Mouse (Mus musculus): ENCODE data around the gene Kif2c.
A peak's percentile ranks its signal among the peaks of the same experiment; 100 is the strongest.

The Kif2c gene

GRCm38 (mm10) chr4:117181863-117182758 is at the start of gene Kif2c:
TSS of gene Kif2c (minus strand) at chr4:117182639.
- peak; percentile 93 to 95 for DNase-seq

GRCm38 (mm10) chr4:117231208-117231607 is 48.8 kb upstream of the Kif2c start:
- no peak for DNase-seq

DNA sequence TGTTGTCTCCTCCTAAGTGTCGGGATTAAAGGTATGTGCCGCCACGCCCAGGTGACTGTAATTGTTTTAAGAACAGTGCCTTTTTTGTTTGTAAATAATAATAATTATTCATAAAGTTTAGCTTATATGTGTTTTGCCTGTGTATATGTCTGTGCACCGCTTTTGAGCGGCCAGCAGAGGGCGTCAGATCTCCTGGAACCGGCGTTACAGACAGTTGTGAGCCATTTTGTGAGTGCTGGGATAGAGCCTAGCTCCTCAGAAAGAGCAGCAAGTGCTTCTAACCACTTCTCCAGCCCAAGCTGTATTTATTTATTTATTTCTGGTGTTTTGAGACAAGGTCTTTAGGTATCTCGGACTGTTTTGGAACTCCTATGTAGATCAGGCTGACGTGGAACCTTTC is 47.9 kb upstream of the Kif2c start:
- DNase-seq = peak in 1 of 2 experiments; percentile 36

- DNase-seq = no peak
These were observed 47.2 kb upstream of the Kif2c start for GRCm38 (mm10) chr4:117229590-117229989.

DNA sequence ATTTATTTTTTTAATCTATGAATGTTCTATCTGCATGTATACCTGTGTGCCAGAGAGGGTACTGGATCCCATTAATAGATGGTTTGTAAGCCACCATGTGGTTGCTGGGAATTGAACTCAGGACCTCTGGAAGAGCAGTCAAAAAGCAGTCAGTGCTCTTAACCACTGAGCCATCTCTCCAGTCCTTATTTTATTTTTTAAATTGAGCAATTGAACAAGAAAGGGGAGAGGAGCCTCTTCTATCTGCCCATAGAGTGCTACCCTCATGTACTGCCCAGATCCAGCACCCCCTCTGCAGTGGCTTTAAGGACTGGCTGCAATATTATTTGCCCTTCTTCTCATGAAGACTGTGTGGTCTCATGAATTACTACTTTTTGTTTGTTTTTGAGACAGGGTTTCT is 42.8 kb upstream of the Kif2c start:
- no peak for DNase-seq

DNA sequence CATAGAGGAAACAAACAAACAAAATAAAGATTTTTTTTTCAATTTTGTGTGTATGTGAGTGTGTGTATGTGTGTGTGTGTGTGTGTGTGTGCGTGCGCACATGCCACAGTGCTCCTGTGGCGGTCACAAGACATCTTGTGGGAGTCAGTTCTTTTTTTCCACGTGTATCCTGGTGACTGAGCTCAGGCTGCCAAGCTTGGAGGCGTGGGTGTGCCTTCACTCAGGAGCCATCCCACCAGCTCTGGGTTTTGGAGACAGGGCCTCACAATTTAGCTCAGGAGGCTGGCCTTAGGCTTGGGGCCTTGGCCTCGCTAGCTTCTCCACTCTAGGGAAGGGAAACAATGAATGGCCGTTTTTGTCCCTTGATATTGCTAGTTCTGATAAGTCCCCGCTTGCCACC is 41.7 kb upstream of the Kif2c start:
- DNase-seq = no peak

DNA sequence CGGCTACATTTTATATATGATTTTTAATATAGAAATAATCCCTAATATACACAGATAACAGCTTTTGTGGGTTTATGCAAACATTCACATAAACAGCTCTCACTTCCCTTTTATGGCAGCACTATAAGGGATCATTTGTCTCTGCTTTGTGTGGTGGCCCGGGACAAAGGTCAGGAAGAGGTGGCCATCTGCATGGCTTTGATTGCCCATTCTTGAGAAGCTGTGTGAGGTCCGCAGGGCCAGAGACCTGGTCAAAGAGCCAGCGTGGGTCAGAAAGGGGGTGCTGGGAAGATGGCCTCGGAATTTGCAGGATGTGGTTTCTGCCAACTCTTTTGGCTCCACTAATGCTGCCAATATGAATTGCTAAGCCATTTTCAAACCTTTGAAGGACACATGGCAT is 40.6 kb upstream of the Kif2c start:
- DNase-seq = no peak

- DNase-seq = peak; percentile 53 to 62
These were observed 39.4 kb upstream of the Kif2c start for GRCm38 (mm10) chr4:117221836-117222235.

DNA sequence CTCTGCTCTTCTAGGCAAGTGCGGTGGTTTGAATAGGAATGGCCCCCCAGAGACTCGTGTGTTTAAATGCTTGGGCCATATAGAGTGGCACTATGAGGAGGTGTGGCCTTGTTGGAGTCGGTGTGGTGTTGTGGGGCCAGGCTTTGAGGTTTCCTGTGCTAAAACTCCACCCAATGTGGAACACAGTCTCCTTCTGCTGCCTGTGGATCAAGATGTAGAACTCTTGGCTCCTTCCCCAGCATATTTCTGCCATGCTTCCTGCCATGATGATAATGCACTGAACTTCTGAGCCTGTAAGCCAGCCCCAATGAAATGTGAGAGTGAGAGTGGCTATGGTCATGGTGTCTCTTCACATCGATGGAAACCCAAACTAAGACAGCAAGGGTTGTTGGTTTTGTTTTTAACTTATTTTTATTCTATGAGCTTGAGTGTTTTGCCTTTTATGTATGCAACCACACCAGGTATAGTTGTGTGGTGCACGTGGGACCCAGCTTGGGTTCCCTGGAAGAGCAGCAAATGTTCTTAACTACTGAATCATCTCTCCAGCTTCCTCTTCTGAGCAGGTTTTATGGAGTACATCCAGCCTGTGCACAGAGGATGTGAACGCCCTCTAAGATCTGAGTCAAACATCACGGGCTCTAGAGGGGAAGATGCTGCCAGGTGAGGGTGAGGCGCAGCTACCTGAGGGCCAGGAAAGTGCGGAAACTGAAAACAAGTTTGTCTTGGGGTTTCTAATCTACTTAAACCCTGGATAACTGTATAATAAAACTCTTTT is 38.5 kb upstream of the Kif2c start:
- DNase-seq = no peak

DNA sequence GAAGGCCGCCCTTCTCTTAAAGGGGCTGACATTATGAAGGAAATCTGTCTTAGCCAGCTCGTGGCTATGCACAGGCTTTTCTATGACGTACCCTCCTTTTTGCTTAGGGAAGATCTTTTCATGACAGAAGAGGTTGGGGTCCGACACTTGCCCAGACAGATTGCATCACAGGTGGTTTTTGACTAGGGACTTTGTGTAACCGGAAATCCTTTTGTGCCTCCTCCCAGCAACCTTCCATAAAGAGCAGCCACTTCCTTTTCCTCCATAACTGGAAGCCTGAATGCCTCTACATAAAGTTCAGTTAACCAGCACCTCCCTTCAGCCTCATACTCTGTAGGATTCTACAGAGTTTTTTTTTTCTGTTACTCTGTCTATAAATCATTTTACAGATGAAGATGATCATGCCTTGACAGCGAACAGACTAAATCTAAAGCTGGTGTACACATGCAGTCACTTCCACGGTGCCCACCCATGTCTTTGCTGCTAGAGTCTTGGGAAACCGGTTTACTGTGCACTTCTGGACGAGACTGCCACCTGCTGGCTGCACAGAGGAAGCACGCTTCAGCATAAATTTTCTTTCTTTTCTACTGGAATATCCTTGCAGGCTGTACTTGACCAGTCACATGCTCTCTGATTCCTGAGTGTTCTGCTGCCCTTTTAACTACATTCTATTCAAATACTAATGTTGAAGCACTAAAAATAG is 36.2 kb upstream of the Kif2c start:
- DNase-seq = peak; percentile 75 to 78

DNA sequence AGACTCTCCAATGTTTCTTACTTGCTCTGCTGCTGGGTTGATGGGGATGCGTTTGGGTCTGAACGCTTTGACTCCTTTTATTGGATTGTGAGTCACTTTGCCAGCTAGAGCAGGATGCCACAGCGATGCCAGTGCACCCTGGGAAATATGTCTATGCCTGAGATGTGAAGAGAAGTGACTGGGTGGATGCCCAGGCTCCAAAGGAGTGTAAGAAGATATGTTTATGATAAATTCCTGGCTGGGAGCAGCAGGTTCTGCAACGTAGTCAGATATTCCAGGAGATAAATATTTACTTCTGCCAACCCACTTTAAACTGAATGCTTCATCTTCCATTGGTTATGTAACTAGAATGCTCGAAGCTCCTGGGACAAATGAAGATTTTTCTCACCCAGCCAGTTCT is 34.6 kb upstream of the Kif2c start:
- no peak for DNase-seq

DNA sequence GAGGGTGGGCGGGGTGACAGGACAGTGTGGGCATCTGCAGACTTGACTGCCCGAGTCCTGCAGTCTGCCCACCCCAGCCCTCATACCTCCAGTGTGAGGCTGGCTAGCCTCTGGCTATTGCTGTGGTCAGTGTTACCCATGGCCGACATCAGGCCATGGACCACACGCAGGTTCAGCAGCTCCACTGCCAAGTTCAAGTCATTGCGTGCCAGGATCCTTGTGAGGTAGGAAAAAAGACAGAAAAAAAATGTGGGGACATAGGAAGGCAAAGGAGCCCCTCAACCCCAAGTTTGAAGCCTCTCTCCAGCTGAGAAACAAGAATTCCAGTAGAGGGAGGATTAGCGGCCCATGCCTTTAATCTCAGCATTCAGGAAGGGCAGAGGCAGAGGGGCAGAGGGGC is 31.8 kb upstream of the Kif2c start:
- peak; percentile 44 to 47 for DNase-seq

GRCm38 (mm10) chr4:117210147-117211074 is 28.0 kb upstream of the Kif2c start:
- peak; percentile 85 to 92 for DNase-seq

- DNase-seq = no peak
These were observed 27.2 kb upstream of the Kif2c start for GRCm38 (mm10) chr4:117209592-117209991.

DNA sequence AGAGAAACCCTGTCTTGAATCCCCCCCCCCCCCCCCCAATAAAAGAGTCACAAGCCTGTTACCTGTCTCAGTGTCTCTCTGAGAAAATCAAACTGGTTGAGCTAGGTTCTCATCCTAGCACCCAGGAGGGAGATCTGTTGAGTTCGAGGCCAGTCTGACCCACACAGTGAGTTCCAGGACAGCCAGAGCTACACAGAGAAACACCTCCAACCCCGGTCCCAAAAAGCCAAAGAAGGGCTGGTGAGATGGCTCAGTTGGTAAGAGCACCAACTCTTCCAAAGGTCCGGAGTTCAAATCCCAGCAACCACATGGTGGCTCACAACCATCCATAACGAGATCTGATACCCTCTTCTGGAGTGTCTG is 20.5 kb upstream of the Kif2c start:
- DNase-seq = no peak

DNA sequence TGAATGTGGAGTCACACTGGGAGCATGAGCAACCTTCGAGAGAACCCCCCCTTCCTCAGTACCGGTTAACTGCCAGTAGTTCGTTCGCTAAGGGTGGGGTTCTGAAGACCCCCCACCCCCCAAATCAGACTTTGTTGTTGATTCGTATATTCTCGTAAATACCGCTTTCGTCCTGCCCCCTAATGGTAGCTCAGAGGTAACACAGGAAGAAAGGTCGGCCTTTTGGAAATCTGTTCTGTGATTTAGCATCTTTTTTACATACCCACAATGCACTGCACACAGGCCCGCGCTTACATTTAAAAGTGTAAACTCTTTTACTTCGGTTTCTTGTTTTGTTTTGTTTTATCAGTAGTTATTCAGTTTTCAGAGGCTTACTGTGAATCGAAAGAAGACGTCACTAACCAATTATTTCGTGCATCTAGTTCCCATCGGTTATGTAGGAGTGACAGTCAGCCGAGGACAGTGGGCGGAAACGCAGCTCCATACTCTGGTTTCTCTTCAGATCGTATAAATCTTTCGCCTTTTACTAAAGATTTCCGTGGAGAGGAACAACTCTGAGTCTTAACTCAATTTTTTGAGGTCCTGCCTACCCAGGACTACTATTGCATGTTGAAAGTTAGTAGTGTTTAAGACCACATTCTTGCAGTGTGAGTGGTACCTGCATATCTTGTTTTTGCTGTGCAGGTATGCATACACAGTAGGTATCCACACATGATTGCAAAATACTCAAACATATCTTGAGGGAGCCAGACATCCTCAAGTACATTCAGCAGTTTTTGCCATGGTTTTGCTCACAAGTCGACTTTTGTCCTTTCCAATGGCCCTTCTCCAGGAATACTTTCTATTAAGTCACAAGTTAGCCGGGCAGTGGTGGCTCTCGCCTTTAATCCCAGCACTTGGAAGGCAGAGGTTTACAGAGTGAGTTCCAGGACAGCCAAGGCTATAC is 19.9 kb upstream of the Kif2c start:
- DNase-seq = peak; percentile 55 to 76

DNA sequence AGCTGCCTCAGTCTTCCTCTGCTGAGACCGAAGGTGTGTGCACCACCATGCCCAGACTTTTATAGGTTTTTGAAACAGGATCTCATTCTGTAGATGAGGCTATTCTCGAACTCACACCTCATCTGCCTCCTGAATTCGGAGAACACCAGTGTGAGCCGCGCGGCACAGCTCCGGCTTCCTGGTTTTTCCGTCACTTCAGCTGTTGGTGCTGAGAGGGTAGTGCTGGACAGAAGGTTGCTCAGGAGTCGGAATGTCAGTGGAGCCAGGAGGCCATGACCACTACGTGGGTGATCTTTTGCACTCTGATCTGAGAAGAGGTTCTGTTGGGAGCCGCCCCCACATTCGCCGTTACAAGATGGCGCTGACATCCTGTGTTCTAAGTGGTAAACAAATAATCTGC is 9.4 kb upstream of the Kif2c start:
- DNase-seq = no peak

- no peak for DNase-seq
These were observed 8.2 kb upstream of the Kif2c start for GRCm38 (mm10) chr4:117190660-117191059.

GRCm38 (mm10) chr4:117189856-117190543 is 7.6 kb upstream of the Kif2c start:
- peak; percentile 35 to 38 for DNase-seq

DNA sequence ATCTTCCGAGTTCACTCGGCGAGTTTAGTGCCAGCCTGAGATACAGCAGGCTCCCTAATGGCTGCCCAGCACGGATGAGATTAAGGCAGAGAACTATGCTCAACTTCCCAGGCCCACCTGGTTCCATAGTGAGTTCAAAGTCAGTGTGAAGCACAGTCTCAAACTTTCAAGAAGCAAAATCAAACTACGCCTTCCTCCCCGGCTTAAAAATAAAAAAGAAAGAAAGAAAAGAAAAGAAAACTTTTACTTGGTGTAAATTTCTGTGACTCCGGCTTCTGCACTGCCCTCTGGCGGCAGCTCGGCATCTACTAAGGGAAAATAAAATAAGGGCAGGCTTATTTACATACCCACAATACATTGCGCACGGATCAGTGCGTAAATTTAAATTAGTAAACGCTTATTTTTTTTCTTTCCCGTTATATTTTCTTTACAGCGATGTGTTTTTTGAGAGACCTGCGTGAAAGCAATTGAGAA is 7.0 kb upstream of the Kif2c start:
- peak; percentile 92 to 93 for DNase-seq
